Mouse (Mus musculus): ENCODE measurements around the gene Cluh.

DNA sequence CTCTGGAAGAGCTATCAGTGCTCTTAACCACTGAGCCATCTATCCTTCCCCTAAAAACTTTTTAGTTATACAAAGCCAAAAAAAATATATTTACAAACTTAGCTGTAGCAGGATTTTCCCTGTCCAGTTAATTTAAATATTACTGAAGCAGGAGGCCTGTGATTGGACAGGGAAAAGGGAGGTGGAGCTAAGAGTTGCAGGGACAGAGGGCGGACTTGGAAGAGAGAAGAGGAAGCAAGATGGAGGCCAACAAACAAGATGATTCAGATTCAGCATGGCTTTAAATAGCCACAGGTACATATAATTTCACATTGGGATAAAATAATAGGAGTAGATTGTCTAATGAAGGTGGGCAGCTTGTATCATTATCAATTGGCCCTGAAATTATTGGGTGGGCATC is 61.4 kb downstream of the Cluh start:
- TF ChIP-seq CTCF (IDR thresholded peaks at IDR 0.05; ENCODE audit: extremely low read depth, insufficient read depth, low read length) (no peak), POLR2A (IDR thresholded peaks at IDR 0.05; ENCODE audit: extremely low read depth, insufficient read depth, low read length) (no peak)

Data from cortical plate, adult 2 months (tissue).